In the genomic region with DNA sequence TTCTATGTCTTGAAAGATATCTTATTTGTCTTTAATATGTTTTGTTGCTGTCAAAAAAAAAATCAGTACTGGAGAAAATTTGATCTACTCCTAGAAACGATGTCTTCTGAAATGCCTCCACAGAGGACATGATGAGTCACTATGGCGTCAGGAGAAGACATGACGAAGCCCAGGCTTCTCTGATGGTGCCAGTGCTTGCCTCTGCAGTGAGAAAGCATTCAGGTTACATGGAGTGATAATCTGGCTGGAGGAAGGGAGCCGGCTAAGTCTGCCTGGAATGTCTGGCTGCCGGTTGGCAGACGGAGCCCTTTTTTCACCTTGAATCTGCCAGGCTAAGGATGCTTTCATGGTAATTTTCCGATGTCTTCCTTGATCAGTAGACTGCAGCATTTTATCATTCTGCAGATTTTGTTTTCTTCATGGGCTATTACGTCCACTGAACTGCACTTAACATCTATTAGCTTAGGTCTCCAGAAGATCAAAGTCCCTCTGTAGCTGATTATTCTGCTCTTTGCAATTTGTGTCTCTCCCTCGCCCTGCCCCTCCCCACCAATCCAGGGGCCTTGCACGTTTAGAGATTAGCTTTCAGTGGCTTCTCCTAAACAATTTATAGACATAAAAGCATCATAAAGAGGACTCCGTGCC, we compare ENCODE assay signal across 9 mouse cellular contexts.
DNase-seq lines count a peak whose midpoint lies in the region; ATAC-seq lines count a peak whose summit lies in the region.
"Had no signal": no experiment of that assay in that cellular context is flagged by ENCODE, and none has a peak within 500 bp of the region (broad histone marks: within the 10 kb centered on the region; RNA-seq: fewer than 3 reads in every experiment).

No protein-coding gene starts in this region.

- no peaks in the 10 kb centered on the region for H3K36me3 ChIP-seq in hindbrain, embryonic 16.5 days (ENCODE audit: control insufficient read depth, insufficient read depth, low read length)
- H3K36me3 ChIP-seq in hindbrain, embryonic 12.5 days = no peaks in the 10 kb centered on the region
- H3K36me3 ChIP-seq in midbrain, embryonic 10.5 days = no peaks in the 10 kb centered on the region
- H3K36me3 ChIP-seq: embryonic facial prominence, embryonic 12.5 days had no signal

- DNase-seq in adrenal gland, adult 2 months = peak; percentile 74
- peak; percentile 58 to 59 for DNase-seq in cerebellum, postnatal 10 days
- peak; percentile 21 for DNase-seq in midbrain, embryonic 10.5 days (ENCODE audit: low spot score)
- DNase-seq in spleen, postnatal 36 days (ENCODE audit: low spot score in 2 of 2) = no peak
- no peak for DNase-seq in left cerebral cortex, adult 9 months (ENCODE audit: low spot score in 2 of 2)
- no peak for DNase-seq in spleen, postnatal 10 days (ENCODE audit: low spot score in 2 of 2)

- no peak overlapping the region for H3K4me3 ChIP-seq in hindbrain, embryonic 16.5 days (ENCODE audit: low read length)
- H3K4me3 ChIP-seq in hindbrain, embryonic 12.5 days = no peak overlapping the region
- H3K4me3 ChIP-seq in midbrain, embryonic 10.5 days = no peak overlapping the region
- H3K4me3 ChIP-seq: embryonic facial prominence, embryonic 12.5 days had no signal

- 0 out of 2 replicates have a peak, but pooled peaks have one; percentile 42 for ATAC-seq in hindbrain, embryonic 16.5 days
- ATAC-seq in hindbrain, embryonic 12.5 days (ENCODE audit: low FRiP score) = no peak

- peak overlapping the region; percentile 23; the same call in 1 of the 2 replicates for H3K27ac ChIP-seq in hindbrain, embryonic 16.5 days (ENCODE audit: low read depth, low read length)
- no peak overlapping the region for H3K27ac ChIP-seq in hindbrain, embryonic 12.5 days
- no peak overlapping the region for H3K27ac ChIP-seq in midbrain, embryonic 10.5 days (replicated peaks)
- H3K27ac ChIP-seq: embryonic facial prominence, embryonic 12.5 days had no signal

- 34% methylated on average over 11 of the region's 11 CpGs for WGBS in hindbrain, embryonic 16.5 days
- WGBS in hindbrain, embryonic 12.5 days = 33% methylated on average over 11 of the region's 11 CpGs
- 18% methylated on average over 11 of the region's 11 CpGs for WGBS in midbrain, embryonic 10.5 days

- H3K4me2 ChIP-seq in hindbrain, embryonic 16.5 days (ENCODE audit: low read length) = no peak overlapping the region
- H3K4me2 ChIP-seq in hindbrain, embryonic 12.5 days (replicated peaks) = no peak overlapping the region
- H3K4me2 ChIP-seq: embryonic facial prominence, embryonic 12.5 days had no signal

- H3K4me1 ChIP-seq in hindbrain, embryonic 16.5 days (ENCODE audit: control insufficient read depth, insufficient read depth, low read depth, low read length) = no peaks in the 10 kb centered on the region
- peaks cover 4% of the 10 kb centered on the region; the same call in 1 of the 2 replicates for H3K4me1 ChIP-seq in hindbrain, embryonic 12.5 days
- peaks cover 12% of the 10 kb centered on the region for H3K4me1 ChIP-seq in midbrain, embryonic 10.5 days

- no peaks in the 10 kb centered on the region for H3K9me3 ChIP-seq in hindbrain, embryonic 16.5 days (ENCODE audit: control insufficient read depth, low read length)
- H3K9me3 ChIP-seq in hindbrain, embryonic 12.5 days (replicated peaks) = no peaks in the 10 kb centered on the region
- no peaks in the 10 kb centered on the region for H3K9me3 ChIP-seq in midbrain, embryonic 10.5 days (replicated peaks)
- H3K9me3 ChIP-seq: embryonic facial prominence, embryonic 12.5 days had no signal

- H3K27me3 ChIP-seq in hindbrain, embryonic 16.5 days (replicated peaks; ENCODE audit: control insufficient read depth, insufficient read depth, low read length) = no peaks in the 10 kb centered on the region
- no peaks in the 10 kb centered on the region for H3K27me3 ChIP-seq in hindbrain, embryonic 12.5 days
- no peaks in the 10 kb centered on the region for H3K27me3 ChIP-seq in midbrain, embryonic 10.5 days (ENCODE audit: low read depth, poor library complexity, severe bottlenecking)
- H3K27me3 ChIP-seq: embryonic facial prominence, embryonic 12.5 days had no signal

- H3K9ac ChIP-seq in hindbrain, embryonic 16.5 days (ENCODE audit: low read depth, low read length) = no peak overlapping the region
- no peak overlapping the region for H3K9ac ChIP-seq in hindbrain, embryonic 12.5 days
- H3K9ac ChIP-seq: embryonic facial prominence, embryonic 12.5 days had no signal

Comparison
In these comparisons a context has a peak if more than half of its experiments do, and no peak if none do; other contexts are left out.
1. DNase-seq: peak in adrenal gland, adult 2 months (single experiment), cerebellum, postnatal 10 days (2 of 2) and midbrain, embryonic 10.5 days (single experiment); none in spleen, postnatal 36 days (0 of 2), left cerebral cortex, adult 9 months (0 of 2) and spleen, postnatal 10 days (0 of 2).